Mouse (Mus musculus) hindbrain, embryonic 16.5 days (tissue): ENCODE results near the gene Tarbp2. TPM values are rescaled to one million over a fixed set of nuclear protein-coding genes. Genes with fewer than 3 reads are reported as not detected.
A peak's percentile ranks its signal among the peaks of the same experiment; 100 is the strongest.

Source experiments
- ATAC-seq: fragments of 200-750 bp; cut with Nextera tagmentation; 2 replicates; pipeline ENCODE4 v1.8.0; 2017; ENCODE audit warnings: moderate TSS enrichment, moderate library complexity
- H3K27ac ChIP-seq: fragments of 300-500 bp; sonication (generic); 2 replicates; pipeline ENCODE4 v1.5.1; 2014; ENCODE audit warnings: low read depth, mild to moderate bottlenecking, control low read depth, low read length, moderate library complexity
- H3K27me3 ChIP-seq: fragments of 300-500 bp; sonication (generic); replicated peaks from 2 replicates; pipeline ENCODE4 v1.6.1; 2014; ENCODE audit warnings: low read length; ENCODE audit not compliant: control insufficient read depth, insufficient read depth
- H3K36me3 ChIP-seq: fragments of 300-500 bp; sonication (generic); 2 replicates; pipeline ENCODE4 v1.6.1; 2014; ENCODE audit warnings: mild to moderate bottlenecking, low read length, moderate library complexity, mixed read lengths; ENCODE audit not compliant: control insufficient read depth, insufficient read depth
- H3K4me1 ChIP-seq: fragments of 300-500 bp; sonication (generic); 2 replicates; pipeline ENCODE4 v1.6.1; 2014; ENCODE audit warnings: low read depth, low read length; ENCODE audit not compliant: control insufficient read depth, insufficient read depth
- H3K4me2 ChIP-seq: fragments of 300-500 bp; sonication (generic); 2 replicates; pipeline ENCODE4 v1.6.1; 2014; ENCODE audit warnings: mild to moderate bottlenecking, low read length, control low read depth, moderate library complexity
- H3K4me3 ChIP-seq: fragments of 300-500 bp; sonication (generic); 2 replicates; pipeline ENCODE4 v1.5.1; 2014; ENCODE audit warnings: mild to moderate bottlenecking, low read length, control low read depth, moderate library complexity
- H3K9ac ChIP-seq: fragments of 300-500 bp; sonication (generic); 2 replicates; pipeline ENCODE4 v1.6.1; 2014; ENCODE audit warnings: low read depth, mild to moderate bottlenecking, control low read depth, low read length, moderate library complexity
- H3K9me3 ChIP-seq: fragments of 300-500 bp; sonication (generic); 2 replicates; pipeline ENCODE4 v1.6.1; 2014; ENCODE audit warnings: mild to moderate bottlenecking, low read length, moderate library complexity; ENCODE audit not compliant: control insufficient read depth
- WGBS: fragments of 180-500 bp; shearing (Covaris S2); extraction: QIAGEN DNeasy Blood & Tissue Kit; methylation state at CpG from one replicate; pipeline ENCODE4 v1.1.7; 2014; 5-methylcytosine and 5-hydroxymethylcytosine counted together
- polyA plus RNA-seq: library from polyadenylated mRNA; unstranded; fragments of >200 nt; fragmentation: Nextera tagmentation; extraction: Ambion mirVana; gene quantifications from 2 replicates; pipeline ENCODE4 v1.2.1, GENCODE M21; 2015

The Tarbp2 gene
- polyA plus RNA-seq, result 104 and 109 TPM in 2 replicates

GRCm38 (mm10) chr15:102517976-102518858 is at the start of gene Tarbp2:
TSS of gene Tarbp2 (plus strand) at chr15:102518192.
- WGBS, result 1% methylated on average over 58 of the region's 60 CpGs
- peak within 1 kb of the TSS; percentile 75 for H3K4me3 ChIP-seq
- peaks cover 10% of the 10 kb centered on the region; the same call in 1 of the 2 replicates for H3K36me3 ChIP-seq
- peak within 1 kb of the TSS; percentile 100 for H3K27ac ChIP-seq
- peak; percentile 93 for ATAC-seq
- peak within 1 kb of the TSS; percentile 94 for H3K4me2 ChIP-seq
- H3K9ac ChIP-seq, result peak within 1 kb of the TSS; percentile 89
- H3K4me1 ChIP-seq, result peaks cover 29% of the 10 kb centered on the region
- H3K27me3 ChIP-seq, result no peaks in the 10 kb centered on the region
- H3K9me3 ChIP-seq, result no peaks in the 10 kb centered on the region

GRCm38 (mm10) chr15:102468675-102469370 is 49.2 kb upstream of the Tarbp2 start:
- H3K4me2 ChIP-seq, result no peak overlapping the region
- no peaks in the 10 kb centered on the region for H3K36me3 ChIP-seq
- H3K4me1 ChIP-seq, result peaks cover 13% of the 10 kb centered on the region
- no peak overlapping the region for H3K27ac ChIP-seq
- no peaks in the 10 kb centered on the region for H3K9me3 ChIP-seq
- H3K9ac ChIP-seq, result no peak overlapping the region
- WGBS, result 96% methylated on average over 9 of the region's 9 CpGs
- H3K27me3 ChIP-seq, result no peaks in the 10 kb centered on the region
- no peak for ATAC-seq
- no peak overlapping the region for H3K4me3 ChIP-seq

- H3K4me3 ChIP-seq, result peak within 1 kb of the TSS; percentile 76
- H3K36me3 ChIP-seq, result peaks cover 7% of the 10 kb centered on the region; the same call in 1 of the 2 replicates
- WGBS, result under 1% methylated on average over 34 of the region's 40 CpGs
- no peaks in the 10 kb centered on the region for H3K27me3 ChIP-seq
- H3K9ac ChIP-seq, result peak within 1 kb of the TSS; percentile 86
- peak within 1 kb of the TSS; percentile 73 for H3K4me2 ChIP-seq
- H3K9me3 ChIP-seq, result no peaks in the 10 kb centered on the region
- peak within 1 kb of the TSS; percentile 98 for H3K27ac ChIP-seq
- ATAC-seq, result peak; percentile 99
- H3K4me1 ChIP-seq, result peaks cover 13% of the 10 kb centered on the region
Observed at GRCm38 (mm10) chr15:102470183-102470604, 47.8 kb upstream of the Tarbp2 start, which contains the start of gene Pcbp2. TSS of gene Pcbp2 (plus strand) at chr15:102470539.

GRCm38 (mm10) chr15:102470605-102471294 is 47.2 kb upstream of the Tarbp2 start:
- WGBS, result under 1% methylated on average over 34 of the region's 67 CpGs
- Histone ChIP-seq H3K4me3 (peak overlapping the region; percentile 76), H3K9ac (peak overlapping the region; percentile 86), H3K27ac (peak overlapping the region; percentile 98), H3K36me3 (peaks cover 12% of the 10 kb centered on the region), H3K4me1 (peaks cover 13% of the 10 kb centered on the region), H3K9me3 (no peaks in the 10 kb centered on the region), H3K4me2 (peak overlapping the region; percentile 73), H3K27me3 (no peaks in the 10 kb centered on the region)
- ATAC-seq, result peak; percentile 73

- Histone ChIP-seq H3K27ac (peak overlapping the region; percentile 98), H3K27me3 (no peaks in the 10 kb centered on the region), H3K4me3 (peak overlapping the region; percentile 76), H3K9me3 (no peaks in the 10 kb centered on the region), H3K4me2 (peak overlapping the region; percentile 73), H3K36me3 (peaks cover 14% of the 10 kb centered on the region), H3K4me1 (peaks cover 13% of the 10 kb centered on the region), H3K9ac (peak overlapping the region; percentile 86)
- under 1% methylated on average over 10 of the region's 10 CpGs for WGBS
- ATAC-seq, result no peak
Observed at GRCm38 (mm10) chr15:102471295-102471645, 46.7 kb upstream of the Tarbp2 start.

- H3K4me3 ChIP-seq, result peak overlapping the region; percentile 76; the same call in 1 of the 2 replicates
- ATAC-seq, result no peak
- no peak overlapping the region for H3K27ac ChIP-seq
- H3K4me2 ChIP-seq, result peak overlapping the region; percentile 73
- H3K27me3 ChIP-seq, result no peaks in the 10 kb centered on the region
- H3K36me3 ChIP-seq, result peaks cover 18% of the 10 kb centered on the region
- H3K4me1 ChIP-seq, result peaks cover 13% of the 10 kb centered on the region
- H3K9ac ChIP-seq, result no peak overlapping the region
- no peaks in the 10 kb centered on the region for H3K9me3 ChIP-seq
Observed at GRCm38 (mm10) chr15:102471727-102472126, 46.3 kb upstream of the Tarbp2 start.

GRCm38 (mm10) chr15:102473246-102473645 is 44.7 kb upstream of the Tarbp2 start:
- peaks cover 13% of the 10 kb centered on the region for H3K4me1 ChIP-seq
- peaks cover 24% of the 10 kb centered on the region for H3K36me3 ChIP-seq
- no peak overlapping the region for H3K9ac ChIP-seq
- no peak overlapping the region for H3K4me2 ChIP-seq
- no peaks in the 10 kb centered on the region for H3K9me3 ChIP-seq
- ATAC-seq, result no peak
- H3K4me3 ChIP-seq, result no peak overlapping the region
- H3K27me3 ChIP-seq, result no peaks in the 10 kb centered on the region
- H3K27ac ChIP-seq, result no peak overlapping the region
- 70% methylated on average over 2 of the region's 2 CpGs for WGBS

GRCm38 (mm10) chr15:102474520-102474919 is 43.5 kb upstream of the Tarbp2 start:
- H3K36me3 ChIP-seq, result peaks cover 30% of the 10 kb centered on the region
- no peaks in the 10 kb centered on the region for H3K27me3 ChIP-seq

More at GRCm38 (mm10) chr15:102474520-102474919, 43.5 kb upstream of the Tarbp2 start:
- Histone ChIP-seq H3K4me1 (peaks cover 13% of the 10 kb centered on the region), H3K4me2 (no peak overlapping the region), H3K27ac (no peak overlapping the region), H3K9ac (no peak overlapping the region), H3K9me3 (no peaks in the 10 kb centered on the region), H3K4me3 (no peak overlapping the region)
- 95% methylated on average over 2 of the region's 2 CpGs for WGBS
- no peak for ATAC-seq
